Mouse (Mus musculus) heart, adult 18-20 months (tissue): ENCODE measurements at regions not wholly inside any gene's neighbourhood (a gene's known extent, or its start where the extent isn't known, plus 50 kb on each side); places are given as distances from the start of the nearest gene placed in this dataset.

ENCODE experiments used
- DNase-seq, 2 experiments: peaks; one replicate each; pipeline ENCODE4 v3.0.0; 2021 to 2022; ENCODE audit warnings: mixed read lengths in 1 of 2

GRCm38 (mm10) chr10:16438414-16438813 lies 1284.6 kb upstream of the Cited2 start:
- no peak for DNase-seq

GRCm38 (mm10) chr10:16440932-16441640 lies 1281.9 kb upstream of the Cited2 start:
- DNase-seq = no peak

- DNase-seq = no peak
These were observed 1281.4 kb upstream of the Cited2 start for GRCm38 (mm10) chr10:16441661-16442072.

GRCm38 (mm10) chr10:16443901-16444300 lies 1279.1 kb upstream of the Cited2 start:
- DNase-seq = no peak

- no peak for DNase-seq
These were observed 1255.1 kb upstream of the Cited2 start for GRCm38 (mm10) chr10:16467935-16468334.

- no peak for DNase-seq
These were observed 1253.3 kb upstream of the Cited2 start for GRCm38 (mm10) chr10:16469711-16470110.

- no peak for DNase-seq
These were observed 1249.0 kb upstream of the Cited2 start for GRCm38 (mm10) chr10:16473952-16474521.

GRCm38 (mm10) chr10:16498580-16498979 lies 1224.4 kb upstream of the Cited2 start:
- DNase-seq = peak; percentile 1 to 3

GRCm38 (mm10) chr10:16507681-16508080 lies 1215.3 kb upstream of the Cited2 start:
- peak; percentile 3 to 10 for DNase-seq

GRCm38 (mm10) chr10:16508161-16508560 lies 1214.9 kb upstream of the Cited2 start:
- DNase-seq = no peak

- no peak for DNase-seq
These were observed 1208.4 kb upstream of the Cited2 start for GRCm38 (mm10) chr10:16514656-16515055.

- DNase-seq = no peak
These were observed 1201.1 kb upstream of the Cited2 start for GRCm38 (mm10) chr10:16521895-16522294.

GRCm38 (mm10) chr10:16524101-16524500 lies 1198.9 kb upstream of the Cited2 start:
- no peak for DNase-seq

GRCm38 (mm10) chr10:16527693-16528092 lies 1195.3 kb upstream of the Cited2 start:
- DNase-seq = no peak

GRCm38 (mm10) chr10:16537660-16538059 lies 1185.4 kb upstream of the Cited2 start:
- DNase-seq = no peak

GRCm38 (mm10) chr10:16538379-16538778 lies 1184.6 kb upstream of the Cited2 start:
- no peak for DNase-seq

GRCm38 (mm10) chr10:16545445-16545844 lies 1177.6 kb upstream of the Cited2 start:
- DNase-seq = peak; percentile 7 to 12

- peak; percentile 48 to 64 for DNase-seq
These were observed 1170.0 kb upstream of the Cited2 start for GRCm38 (mm10) chr10:16552861-16553635.

- no peak for DNase-seq
These were observed 1148.5 kb upstream of the Cited2 start for GRCm38 (mm10) chr10:16574568-16574967.

- DNase-seq = peak; percentile 7 to 10
These were observed 1144.4 kb upstream of the Cited2 start for GRCm38 (mm10) chr10:16578554-16579078.

GRCm38 (mm10) chr10:16580200-16580599 lies 1142.8 kb upstream of the Cited2 start:
- DNase-seq = no peak

GRCm38 (mm10) chr10:16588833-16589232 lies 1134.2 kb upstream of the Cited2 start:
- peak; percentile 5 to 12 for DNase-seq

- peak; percentile 51 to 69 for DNase-seq
These were observed 1133.6 kb upstream of the Cited2 start for GRCm38 (mm10) chr10:16589399-16589798.
